ENCODE assay signal across 9 mouse cellular contexts in genomic region chr17:24485090-24485860, GRCm38 (mm10). TPM values are rescaled to one million over a fixed set of nuclear protein-coding genes. Genes with fewer than 3 reads are reported as not detected.
A peak's percentile ranks its signal among the peaks of the same experiment; 100 is the strongest.
DNase-seq lines count a peak whose midpoint lies in the region; ATAC-seq lines count a peak whose summit lies in the region.
"Had no signal": no experiment of that assay in that cellular context is flagged by ENCODE, and none has a peak within 500 bp of the region (broad histone marks: within the 10 kb centered on the region; RNA-seq: fewer than 3 reads in every experiment).

No protein-coding gene starts in this region.

- ATAC-seq in megakaryocyte-erythroid progenitor cell, adult 5-6 weeks (replicated peaks; ENCODE audit: low FRiP score, low TSS enrichment, poor library complexity, severe bottlenecking): no peak
- ATAC-seq: liver, embryonic 12.5 days had no signal

- peak; percentile 45 for DNase-seq in embryo, embryonic 11 days
- no peak for DNase-seq in embryo, embryonic 9.5 days (ENCODE audit: extremely low spot score)
- peak; percentile 86 to 89 for DNase-seq in right cerebral cortex, postnatal 10 days (ENCODE audit: low spot score in 2 of 2)
- no peak for DNase-seq in right cerebral cortex, postnatal 25 days
- DNase-seq in induced T-regulatory cell, adult 2 months (ENCODE audit: low read depth): peak; percentile 22
- peak; percentile 58 for DNase-seq in thymus, postnatal 14 days
- no peak for DNase-seq in kidney, adult 18-20 months

RNA-seq across cellular contexts. Expression of gene Caskin1, which starts 3.1 kb away (rescaled TPM):
- total RNA-seq in megakaryocyte-erythroid progenitor cell, adult 5-6 weeks (2014; fragmentation: Nextera tagmentation): not detected in 2 replicates
- not detected in 2 replicates for total RNA-seq in megakaryocyte-erythroid progenitor cell, adult 5-6 weeks (2017)

RNA-seq across cellular contexts. Expression of gene Mlst8, which starts 6.4 kb away (rescaled TPM):
- total RNA-seq in megakaryocyte-erythroid progenitor cell, adult 5-6 weeks (2014; fragmentation: Nextera tagmentation): 35.8 and 38.7 TPM in 2 replicates
- total RNA-seq in megakaryocyte-erythroid progenitor cell, adult 5-6 weeks (2017): 17.2 and 36.1 TPM in 2 replicates

RNA-seq across cellular contexts. Expression of gene Bricd5, which starts 11.6 kb away (rescaled TPM):
- not detected in 2 replicates for total RNA-seq in megakaryocyte-erythroid progenitor cell, adult 5-6 weeks (2014; fragmentation: Nextera tagmentation)
- total RNA-seq in megakaryocyte-erythroid progenitor cell, adult 5-6 weeks (2017): 0.80 TPM in 1 of 2 replicates, not detected in the other

RNA-seq across cellular contexts. Expression of gene Pgp, which starts 15.1 kb away (rescaled TPM):
- 32.8 and 43.6 TPM in 2 replicates for total RNA-seq in megakaryocyte-erythroid progenitor cell, adult 5-6 weeks (2014; fragmentation: Nextera tagmentation)
- total RNA-seq in megakaryocyte-erythroid progenitor cell, adult 5-6 weeks (2017): 21.9 and 23.4 TPM in 2 replicates

RNA-seq across cellular contexts. Expression of gene E4f1, which starts 15.2 kb away (rescaled TPM):
- 47.7 and 60.9 TPM in 2 replicates for total RNA-seq in megakaryocyte-erythroid progenitor cell, adult 5-6 weeks (2014; fragmentation: Nextera tagmentation)
- 10.5 and 20.8 TPM in 2 replicates for total RNA-seq in megakaryocyte-erythroid progenitor cell, adult 5-6 weeks (2017)

Comparison
In these comparisons a context has a peak if more than half of its experiments do, and no peak if none do; other contexts are left out.
1. DNase-seq: peak in embryo, embryonic 11 days (single experiment), right cerebral cortex, postnatal 10 days (2 of 2), induced T-regulatory cell, adult 2 months (single experiment) and thymus, postnatal 14 days (single experiment); none in embryo, embryonic 9.5 days (single experiment), right cerebral cortex, postnatal 25 days (single experiment) and kidney, adult 18-20 months (single experiment).